Mouse (Mus musculus): ENCODE data around the gene Rpl7l1.
"Not testable (repeated sequence)": the region's sequence is repeated elsewhere in the genome, so short reads cannot be mapped to it uniquely, and the experiment has no call there.

Rpl7l1 gene

DNA sequence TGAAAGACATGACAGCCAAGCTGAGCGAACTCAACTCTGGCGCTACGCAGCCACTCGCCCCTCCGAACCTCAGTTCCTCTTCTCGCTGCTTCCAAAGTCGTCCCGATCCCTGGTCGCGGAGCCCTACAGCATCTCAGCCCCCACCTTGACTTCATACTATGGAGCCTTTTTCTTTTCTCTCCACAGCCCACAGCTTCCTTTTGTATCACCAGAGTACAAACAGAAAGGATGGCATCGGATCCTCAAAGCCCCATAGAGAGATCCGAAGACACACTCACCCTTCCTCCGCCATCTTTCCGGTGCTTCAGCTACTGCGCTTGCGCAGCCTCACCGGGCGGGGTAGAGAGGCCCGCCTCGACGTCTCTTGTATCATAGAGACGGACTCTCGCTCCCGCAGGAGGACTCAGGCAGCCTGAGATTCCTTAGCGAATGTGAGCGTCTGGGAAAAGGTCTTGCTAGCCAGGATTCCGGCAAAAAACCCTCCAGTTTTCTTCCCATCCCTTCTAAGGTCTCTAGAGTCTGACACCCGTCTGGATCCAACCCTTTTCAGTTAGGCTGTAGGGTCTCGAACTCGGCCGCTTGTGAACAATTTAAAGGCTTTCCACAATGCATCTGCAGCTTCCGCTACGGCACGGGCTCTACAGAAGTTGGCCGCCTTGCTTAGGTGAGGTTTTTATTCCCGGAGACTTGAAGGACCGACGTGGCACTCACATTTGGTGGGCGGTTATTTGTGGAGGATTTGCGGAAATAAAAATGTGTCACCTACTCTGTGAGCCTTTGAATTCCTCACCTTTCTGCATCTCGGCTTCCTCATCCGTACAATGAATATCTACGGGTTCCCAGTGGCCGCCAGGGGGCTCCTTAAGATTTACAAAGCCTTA, at the start of gene Rpl7l1:
Gene Rpl7l1, minus strand, starts transcription at position 332 of the 881 bp plus-strand sequence.
- peak; percentile 91 for DNase-seq (ENCODE audit: low read depth, low spot score)

DNA sequence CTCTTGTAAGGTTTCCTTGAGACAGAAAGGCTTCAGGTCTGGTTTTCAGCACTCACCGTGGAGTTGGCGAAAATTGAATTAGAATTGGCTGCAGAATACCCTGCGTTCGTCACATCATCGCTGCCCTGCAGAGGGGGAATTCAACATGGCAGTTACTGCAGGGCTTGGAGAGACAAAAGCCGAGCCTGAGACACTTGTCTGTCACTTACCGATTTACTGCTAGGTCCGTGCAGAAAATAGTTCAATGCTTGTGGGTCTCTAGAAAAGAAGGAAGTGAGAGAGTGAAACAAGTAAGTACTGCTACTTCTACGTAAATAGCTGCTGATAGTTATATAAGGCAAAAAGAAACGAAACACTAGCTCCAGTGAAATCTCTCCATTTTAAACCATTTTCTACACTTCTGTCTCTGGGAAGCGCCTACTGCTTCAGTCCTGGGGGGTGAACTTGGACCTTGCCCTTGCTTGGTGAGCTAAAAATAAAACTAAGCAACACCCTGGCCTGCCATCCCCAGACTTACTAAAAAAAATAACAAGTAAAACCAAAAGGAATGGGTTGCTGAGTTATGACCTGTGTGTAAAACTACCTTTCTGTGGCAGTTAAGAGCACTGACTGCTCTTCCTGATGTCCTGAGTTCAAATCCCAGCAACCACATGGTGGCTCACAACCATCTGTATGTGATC, 47.5 kb upstream of the Rpl7l1 start:
- DNase-seq (ENCODE audit: low read depth, low spot score) = no peak

DNA sequence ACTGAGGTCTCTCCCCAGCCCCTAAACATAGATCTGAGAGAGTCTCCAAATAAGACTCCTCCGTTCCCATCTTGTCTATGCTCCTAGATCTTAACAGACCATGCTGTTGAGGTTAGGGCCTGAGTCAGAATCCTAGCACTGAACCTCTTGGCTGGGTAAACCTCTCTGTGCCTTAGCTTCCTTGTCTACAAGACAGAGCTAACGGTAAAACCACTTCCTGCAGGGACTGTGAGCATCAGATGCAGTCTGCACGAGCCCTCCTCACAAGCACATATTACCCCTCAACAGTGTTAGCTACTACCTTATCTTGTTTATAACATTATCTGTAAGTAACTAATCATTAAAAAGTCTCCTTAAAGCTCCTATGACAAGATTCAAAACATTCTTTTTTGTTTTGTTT, 46.5 kb upstream of the Rpl7l1 start:
- DNase-seq (ENCODE audit: low read depth, low spot score) = no peak

DNA sequence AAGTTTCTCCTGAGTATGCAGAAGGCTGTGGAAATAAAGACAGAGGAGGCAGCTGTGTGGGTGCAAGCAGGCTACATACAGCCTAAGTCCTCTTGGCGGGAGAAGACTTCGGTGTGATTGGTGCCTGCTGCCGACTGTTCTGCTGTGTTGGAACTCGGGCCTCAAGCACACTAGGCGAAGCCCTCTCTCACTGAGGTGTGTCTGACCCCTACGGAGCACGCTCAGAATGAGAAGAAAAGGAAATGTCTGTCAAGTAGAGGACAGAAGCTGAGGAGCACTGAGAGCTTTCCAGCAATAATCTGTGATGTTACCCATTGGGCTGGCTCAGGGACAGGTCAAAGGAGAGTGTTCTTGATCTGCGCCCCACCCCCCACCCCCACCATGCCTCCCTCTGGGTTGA, 40.6 kb upstream of the Rpl7l1 start:
- no peak for DNase-seq (ENCODE audit: low read depth, low spot score)

DNA sequence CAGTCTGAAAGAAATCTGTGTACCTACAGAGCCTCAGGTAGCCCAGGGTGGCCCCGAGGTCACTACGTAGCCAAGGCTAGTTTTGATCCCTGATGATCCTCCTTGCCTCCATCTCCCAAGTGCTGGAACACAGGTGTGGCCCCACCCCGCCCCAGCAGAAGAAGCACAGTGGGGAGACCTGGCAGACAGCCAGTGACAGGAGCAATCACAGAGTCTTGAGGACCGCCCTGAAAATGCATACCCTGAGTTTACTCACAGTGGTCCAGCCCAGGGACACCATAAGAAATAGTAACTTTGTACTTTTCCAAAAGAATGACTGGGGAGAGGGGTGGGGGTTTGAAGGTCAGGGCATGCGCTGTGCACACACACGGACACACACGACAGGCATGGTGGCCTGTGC, 38.2 kb upstream of the Rpl7l1 start:
- DNase-seq (ENCODE audit: low read depth, low spot score) = no peak

DNA sequence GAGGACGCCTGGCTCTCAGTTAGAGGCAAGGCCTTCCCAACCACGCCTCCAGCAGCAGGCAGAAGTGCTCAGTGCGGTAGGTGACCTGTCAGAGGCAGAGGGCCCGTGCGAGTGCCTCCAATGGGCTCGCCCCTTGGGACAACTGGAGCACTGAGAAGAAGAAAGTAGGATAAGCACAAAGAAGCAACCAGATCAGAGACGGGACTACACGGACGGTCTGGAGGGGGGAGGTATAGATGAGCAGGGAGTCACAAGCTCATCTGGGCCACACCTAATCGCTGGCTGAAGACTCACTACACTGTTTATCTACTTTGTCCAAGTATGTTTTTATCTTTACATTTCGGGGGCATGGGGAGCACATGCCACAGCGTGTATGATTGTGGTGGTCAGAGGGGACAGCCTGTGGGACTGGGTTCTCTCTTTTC, 35.3 kb upstream of the Rpl7l1 start:
- peak; percentile 12 for DNase-seq (ENCODE audit: low read depth, low spot score)

DNA sequence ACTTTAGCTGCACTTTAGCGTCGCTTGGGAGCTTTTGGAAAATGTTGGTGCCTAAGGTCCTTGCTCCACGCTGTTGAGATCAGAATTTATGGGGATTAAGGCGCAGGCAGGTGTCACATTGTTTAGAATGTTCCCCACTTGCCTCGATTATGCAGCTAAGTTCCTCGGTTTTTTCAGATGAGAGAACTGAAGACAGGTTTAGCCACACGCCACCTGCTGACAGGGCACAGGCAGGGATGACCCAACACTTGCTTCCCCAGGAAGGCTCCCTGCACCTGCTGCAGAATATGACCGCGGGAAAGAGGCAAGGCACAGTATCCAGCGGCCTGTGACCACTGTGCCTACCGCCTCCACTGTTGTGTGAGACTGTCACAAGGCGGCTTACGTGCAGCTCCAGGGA, 33.8 kb upstream of the Rpl7l1 start:
- no peak for DNase-seq (ENCODE audit: low read depth, low spot score)

DNA sequence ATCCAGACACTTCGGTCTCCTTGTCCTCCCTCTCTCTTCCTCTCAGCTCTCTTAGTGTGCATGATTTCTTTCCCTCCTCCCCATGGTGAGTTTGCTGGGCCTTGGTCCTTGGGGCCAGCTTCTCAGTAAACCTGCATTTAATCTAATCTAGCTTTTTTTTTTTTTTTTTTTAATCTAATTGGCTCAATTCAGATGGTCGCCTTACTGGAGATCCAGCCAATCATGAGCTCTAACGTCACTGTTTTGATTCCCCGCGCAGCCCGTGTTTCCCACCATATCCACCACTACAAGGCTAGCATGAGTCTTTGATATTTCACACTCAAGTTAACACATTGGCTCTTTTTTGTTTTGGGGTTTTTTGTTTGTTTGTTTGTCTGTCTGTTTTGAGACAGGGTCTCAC, 32.0 kb upstream of the Rpl7l1 start:
- no peak for DNase-seq (ENCODE audit: low read depth, low spot score)

DNA sequence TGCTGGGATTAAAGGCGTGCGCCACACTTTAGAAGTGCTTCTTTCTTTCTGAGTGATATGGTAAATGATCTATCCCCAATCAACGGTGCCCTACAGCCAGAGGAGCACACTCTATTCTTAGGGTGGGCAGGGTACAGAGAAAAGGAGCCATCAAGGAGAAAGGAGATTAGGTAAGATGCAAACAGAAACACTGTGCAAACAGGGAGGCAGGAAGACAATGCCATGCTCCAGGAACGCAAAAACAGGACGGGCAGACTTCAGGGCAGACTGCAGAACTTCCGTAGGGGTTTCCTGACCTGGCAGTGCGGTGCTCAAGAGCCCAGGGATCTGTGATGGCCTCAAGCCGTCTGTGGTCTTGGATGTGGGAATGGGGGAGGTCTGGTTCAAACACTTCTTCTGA, 31.2 kb upstream of the Rpl7l1 start:
- DNase-seq (ENCODE audit: low read depth, low spot score) = no peak

DNA sequence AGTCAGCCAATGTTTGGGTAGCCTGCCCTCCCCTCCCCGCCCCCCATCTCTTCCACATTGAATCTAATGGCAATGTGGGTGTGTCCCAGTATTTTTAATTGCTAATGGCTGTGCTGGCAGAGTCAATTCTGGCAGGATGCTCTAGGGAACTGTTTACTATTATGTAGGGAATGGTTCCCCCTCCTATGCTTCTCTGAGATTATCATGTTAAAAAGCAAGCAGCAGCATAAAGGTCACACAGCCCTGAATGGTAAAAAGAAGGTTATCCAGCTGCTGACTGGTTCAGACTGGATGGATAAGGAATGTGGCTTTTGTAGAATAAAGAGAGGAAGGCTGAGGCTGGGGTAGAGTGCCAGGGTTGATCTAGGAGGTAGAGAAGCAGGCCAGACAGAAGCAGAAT, 30.0 kb upstream of the Rpl7l1 start:
- no peak for DNase-seq (ENCODE audit: low read depth, low spot score)

DNA sequence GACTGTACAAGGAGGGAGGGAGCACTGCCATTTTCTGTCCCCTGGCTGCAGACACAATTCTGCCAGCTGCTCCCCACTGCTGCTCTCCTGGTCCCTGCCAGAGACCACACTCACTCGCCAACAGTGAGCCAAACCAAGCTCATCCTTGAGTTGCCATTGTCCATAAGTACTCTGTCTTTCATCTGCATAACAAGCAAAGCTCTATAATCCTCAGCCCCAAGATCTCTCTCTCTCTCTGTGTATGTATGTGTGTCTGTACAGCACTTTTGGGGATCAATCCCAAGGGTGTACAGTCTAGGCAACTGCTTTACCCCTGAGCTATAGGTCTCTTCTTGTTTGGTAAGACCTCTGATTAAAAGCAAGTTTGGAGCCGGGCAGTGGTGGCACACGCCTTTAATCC, 28.2 kb upstream of the Rpl7l1 start:
- DNase-seq (ENCODE audit: low read depth, low spot score) = no peak

DNA sequence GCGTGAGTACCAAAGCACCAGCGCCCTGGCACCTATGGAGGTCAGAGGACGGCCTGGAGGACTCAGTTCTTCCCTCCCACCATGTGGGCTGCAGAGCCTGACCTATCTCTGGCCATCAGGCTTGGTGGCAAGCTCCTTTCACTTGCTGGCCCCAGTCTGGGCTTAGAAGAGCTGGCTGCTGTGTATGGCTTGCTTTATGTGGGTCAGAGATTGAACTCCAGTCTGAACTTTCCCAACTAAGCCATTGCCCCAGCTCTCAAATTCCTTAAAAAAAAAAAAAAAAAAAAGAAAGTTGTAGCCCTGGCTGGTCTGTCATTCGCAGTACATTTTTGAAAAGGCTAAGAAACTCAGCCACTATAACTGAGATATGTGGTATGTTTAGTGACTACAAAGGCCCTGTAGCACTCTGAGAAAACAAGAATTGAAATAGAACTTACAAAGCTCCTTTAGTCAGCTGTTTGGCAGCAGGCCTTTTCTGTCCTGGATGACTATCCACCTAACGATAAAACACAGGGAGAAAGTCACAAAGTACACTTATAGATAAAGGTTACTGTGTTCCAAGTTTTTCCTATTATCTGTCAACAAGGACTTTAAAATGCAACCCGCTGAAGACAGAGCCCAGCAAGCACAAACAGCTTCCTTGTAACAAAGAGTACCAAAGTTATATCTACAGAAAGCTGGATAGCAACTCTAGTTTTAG, 26.8 kb upstream of the Rpl7l1 start:
- DNase-seq (ENCODE audit: low read depth, low spot score) = no peak

DNA sequence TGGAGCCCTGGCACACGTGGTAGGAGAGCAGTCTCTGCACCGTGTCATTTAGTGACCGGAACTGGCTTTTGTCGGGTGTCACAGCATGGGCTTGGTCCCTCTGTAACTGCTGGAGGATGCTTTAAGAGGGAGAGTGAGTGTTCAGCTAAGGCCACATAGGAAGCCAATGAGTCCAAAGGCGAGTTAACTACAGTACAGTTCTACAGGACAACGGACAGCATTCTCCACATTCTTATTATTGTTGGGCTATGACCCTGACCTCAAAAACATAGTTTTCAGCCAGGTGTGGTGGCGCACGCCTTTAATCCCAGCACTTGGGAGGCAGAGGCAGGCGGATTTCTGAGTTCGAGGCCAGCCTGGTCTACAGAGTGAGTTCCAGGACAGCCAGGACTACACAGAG, 25.9 kb upstream of the Rpl7l1 start:
- no peak for DNase-seq (ENCODE audit: low read depth, low spot score)

DNA sequence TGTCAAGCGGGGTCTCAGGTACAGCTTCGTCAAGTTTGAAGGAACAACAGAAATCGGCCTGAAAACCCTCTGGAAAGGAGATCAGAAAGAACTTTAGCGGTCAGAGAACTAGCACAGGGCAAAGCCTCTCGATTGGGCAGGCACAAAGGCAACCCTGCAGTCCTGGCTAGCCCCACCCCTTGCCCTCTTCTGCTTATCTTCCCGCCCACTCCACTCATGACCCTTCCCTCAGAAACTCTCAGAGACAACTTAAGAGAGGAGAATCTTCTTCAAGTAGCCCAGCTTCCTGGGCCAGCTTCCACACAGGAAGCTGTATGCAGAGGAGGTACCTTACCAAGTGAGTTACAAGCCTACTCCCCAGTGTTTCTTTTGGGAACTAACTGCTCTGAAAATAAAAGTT, 19.3 kb upstream of the Rpl7l1 start:
- no peak for DNase-seq (ENCODE audit: low read depth, low spot score)

DNA sequence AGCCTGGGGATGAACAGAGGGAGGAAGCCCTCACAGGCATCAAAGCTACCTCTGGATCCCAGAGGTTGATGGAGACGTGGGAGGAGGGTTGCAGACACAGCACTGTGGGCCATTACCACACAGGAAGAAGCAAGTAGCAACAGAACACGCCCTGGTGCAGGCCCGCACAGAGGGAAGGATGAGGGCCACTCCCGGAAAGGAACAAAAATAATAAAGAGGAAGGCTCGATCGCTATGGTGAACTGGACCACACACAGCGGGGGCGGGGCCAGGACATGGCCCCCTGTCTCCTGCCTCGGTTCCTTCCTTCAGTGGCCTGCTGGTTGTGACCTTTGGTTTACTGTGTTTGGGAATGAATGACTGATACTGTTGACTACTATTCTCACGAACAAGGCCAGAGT, 17.2 kb upstream of the Rpl7l1 start:
- DNase-seq (ENCODE audit: low read depth, low spot score) = no peak

DNA sequence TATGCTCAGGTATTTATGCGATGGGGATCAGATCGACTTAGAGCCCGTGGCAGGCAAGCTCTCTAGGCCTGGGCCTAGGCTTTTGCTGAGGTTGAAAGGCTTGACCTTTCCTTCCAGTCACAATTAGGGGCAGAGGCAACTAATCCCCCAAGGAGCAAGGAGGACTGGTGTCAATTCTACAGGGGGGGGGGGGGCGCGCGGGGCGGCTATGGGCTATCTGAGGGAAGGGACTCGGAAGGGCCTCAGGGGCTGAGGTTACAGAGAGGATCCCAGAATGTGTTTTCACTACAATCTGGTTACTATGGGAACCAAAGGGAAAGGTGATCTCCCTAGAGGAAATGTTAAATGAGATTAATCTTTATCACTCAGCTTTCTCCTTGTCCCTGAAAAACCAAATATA, 14.9 kb upstream of the Rpl7l1 start:
- DNase-seq (ENCODE audit: low read depth, low spot score) = no peak

DNA sequence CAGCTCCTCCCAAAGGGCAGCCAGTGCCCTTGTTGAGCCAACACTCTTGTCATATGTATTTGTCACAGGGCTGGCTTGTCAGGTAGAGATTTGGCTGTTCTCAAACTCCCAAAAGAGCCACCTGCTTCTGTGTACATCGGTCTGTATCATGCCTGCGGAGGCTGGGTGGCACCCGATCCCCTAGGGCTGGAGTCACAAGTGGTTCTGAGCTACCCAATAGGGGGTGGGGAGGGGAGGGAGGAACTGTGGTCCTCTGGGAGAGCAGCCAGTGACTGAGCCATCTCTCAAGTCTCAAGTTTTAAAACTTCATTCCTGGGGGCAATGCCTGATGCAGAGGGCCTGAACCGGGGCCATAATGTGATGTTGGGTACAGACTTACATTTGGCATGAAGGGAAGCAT, 14.3 kb upstream of the Rpl7l1 start:
- no peak for DNase-seq (ENCODE audit: low read depth, low spot score)

DNA sequence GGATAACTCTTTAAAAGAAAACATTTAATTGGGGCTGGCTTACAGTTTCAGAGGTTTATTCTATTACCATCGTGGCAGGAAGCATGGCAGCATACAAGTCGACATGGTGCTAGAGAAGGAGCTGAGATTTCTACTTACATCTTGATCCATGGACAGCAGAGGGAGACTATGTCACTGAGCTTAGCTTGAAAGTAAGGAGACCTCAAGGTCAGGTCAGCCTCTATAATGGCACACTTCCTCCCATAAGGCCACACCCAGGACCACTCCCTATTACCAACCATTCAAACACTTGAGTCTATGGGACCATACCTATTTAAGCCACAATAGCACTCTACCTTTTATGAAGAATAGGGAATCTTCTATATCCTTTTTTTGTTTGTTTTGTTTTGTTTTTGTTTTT, 10.5 kb upstream of the Rpl7l1 start:
- no peak for DNase-seq (ENCODE audit: low read depth, low spot score)

DNA sequence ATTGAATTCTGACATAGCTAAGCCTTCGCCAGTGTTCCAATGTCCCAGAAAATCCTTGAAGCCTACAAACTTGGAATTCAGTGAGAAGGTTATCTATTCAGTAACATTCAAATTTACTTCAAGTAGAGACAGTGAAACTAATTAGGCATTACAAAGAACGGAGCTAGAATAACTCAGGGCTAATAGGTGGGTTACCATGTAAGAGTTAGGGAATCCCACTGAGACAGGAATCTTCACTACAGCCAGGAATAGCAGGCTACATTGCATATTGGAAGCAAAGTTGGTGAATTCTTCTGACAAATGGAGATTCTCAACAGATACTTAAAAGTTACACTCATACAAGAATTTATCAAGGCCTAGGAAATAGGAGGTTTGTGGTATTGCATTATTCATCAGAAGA, 5.5 kb upstream of the Rpl7l1 start:
- not testable (repeated sequence) for DNase-seq (ENCODE audit: low read depth, low spot score)

DNA sequence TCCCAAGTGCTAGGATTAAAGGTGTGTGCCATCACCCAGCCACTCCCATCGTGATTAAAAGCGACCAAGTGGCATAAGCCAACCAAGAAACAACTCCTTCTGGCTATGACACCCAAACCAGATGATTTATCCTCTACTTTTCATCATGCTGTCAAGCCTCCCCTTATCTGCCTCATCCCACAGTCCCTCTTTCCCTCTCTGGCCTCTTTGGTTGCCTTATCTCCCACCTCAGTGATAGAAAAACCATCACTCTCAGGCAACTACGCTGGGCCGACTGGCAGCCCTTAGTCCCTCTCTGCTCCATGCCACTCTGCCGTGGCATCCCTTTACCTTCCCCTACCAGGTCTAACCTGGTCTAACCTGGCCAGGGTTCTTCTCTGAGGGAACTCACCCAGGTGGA, 4.5 kb upstream of the Rpl7l1 start:
- no peak for DNase-seq (ENCODE audit: low read depth, low spot score)

DNA sequence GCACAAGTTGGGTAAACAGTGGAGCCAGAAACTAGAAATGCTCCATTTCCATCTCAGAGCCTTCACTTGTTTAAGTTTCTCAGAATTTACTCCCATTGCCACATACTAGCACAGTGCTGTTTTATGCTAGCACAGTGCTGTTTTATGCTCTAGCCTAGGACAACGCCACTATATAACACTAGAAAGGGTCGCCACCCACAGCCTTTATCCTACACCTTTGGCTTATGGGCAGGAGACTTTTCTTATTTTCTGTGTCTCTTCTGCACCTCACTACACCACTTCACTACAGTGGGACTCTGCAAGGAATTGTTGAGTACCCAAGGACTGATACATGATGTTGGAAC, 722 bp upstream of the Rpl7l1 start:
- DNase-seq (ENCODE audit: low read depth, low spot score) = no peak

DNA sequence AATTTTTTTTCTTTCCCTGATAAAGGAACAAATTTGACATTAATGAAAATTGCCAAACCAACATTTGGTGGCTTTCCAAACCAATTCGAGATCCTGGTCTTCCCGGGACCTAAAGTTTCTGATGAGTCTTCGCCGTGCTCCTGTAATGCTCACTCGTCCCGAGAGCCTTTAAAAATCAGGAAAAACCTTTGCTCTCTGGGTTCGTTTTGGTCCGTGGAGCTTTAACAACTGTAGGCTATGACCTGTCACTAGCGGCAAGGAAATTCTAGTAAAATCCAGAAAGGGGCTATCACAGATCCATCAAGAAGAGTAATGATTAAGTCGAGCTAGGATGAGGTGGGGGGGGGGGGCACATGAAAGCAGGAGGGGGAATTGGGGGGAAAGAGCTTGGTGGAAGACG, 596 bp downstream of the Rpl7l1 start:
- no peak for DNase-seq (ENCODE audit: low read depth, low spot score)

DNA sequence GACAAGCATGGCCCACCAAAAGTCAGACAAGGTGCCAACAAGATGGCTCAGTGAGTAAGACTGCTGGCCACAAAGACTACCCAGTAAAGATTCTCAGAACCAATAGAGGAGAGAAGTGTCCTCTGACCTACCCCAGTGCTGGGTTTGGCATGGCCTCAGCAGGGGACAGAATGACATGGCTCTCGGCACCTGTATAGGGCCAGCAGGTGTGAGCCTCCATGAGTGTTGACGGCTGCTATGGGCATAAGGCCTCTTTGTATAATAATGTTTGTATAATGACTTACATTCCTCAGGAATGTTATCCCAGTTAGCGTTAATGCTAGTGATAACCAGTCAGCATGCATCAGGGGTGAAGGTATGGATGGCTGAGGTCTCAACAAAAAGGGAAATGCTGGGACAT, 6.4 kb downstream of the Rpl7l1 start:
- DNase-seq (ENCODE audit: low read depth, low spot score) = no peak

Measured in c-Kit-negative CD71-positive TER-119-positive erythroid progenitor cells, embryonic 14.5 days (primary cell).